Mouse (Mus musculus): Measurements from ENCODE around the gene Atxn2l.

The Atxn2l gene

DNA sequence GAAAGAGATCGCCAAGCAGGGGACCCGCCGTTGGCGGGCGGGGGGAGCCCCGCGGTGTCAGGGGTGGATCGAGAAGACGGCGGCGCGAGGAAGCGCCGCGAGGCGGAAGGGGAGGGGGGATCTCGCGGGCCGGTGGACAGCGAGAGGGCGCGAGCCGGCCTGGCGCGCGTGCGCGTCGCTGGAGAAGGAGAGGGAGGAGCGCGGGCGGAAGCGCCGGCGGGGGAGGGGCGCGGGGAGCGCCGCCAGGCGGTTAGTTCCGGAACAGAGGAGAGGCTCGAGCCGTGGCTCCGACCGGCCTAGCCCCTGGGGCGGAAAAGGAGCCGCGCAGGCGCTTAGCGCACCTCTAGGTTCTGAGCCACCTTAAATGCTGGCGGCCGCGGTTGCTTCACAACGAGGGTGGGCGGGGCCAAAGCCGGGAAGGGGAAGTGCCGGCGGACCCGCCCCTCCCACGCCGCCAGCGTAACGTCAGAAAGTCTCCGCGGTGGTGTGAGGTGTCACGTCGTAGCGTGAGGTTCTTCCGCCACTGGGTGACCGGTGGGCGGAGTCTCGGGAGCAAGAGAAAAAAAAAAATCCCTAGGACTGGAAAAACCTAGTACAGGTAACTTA, at the start of gene Atxn2l:
Gene Atxn2l, minus strand, starts transcription at position 165 of the 606 bp plus-strand sequence.
- peak; percentile 100 for DNase-seq

DNA sequence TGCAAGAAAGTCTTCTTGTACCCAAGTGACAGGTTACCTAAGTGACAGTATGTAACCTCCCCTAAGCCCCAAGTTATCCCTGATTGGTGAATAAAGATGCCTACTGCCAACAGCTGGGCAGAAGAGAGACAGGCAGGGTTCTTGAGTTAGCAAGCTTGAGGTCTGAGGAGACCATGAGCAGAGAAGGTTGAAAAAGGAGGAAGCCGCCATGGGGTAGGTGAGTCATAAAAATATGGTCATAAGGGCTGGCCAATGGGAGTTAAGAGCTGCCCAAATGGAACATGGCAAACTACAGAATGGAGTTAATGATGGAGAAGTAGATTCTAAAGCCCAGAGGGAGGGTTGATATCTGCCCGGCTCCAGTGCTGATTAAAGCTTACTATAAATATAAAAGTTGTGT, 42.4 kb upstream of the Atxn2l start:
- DNase-seq = no peak

DNA sequence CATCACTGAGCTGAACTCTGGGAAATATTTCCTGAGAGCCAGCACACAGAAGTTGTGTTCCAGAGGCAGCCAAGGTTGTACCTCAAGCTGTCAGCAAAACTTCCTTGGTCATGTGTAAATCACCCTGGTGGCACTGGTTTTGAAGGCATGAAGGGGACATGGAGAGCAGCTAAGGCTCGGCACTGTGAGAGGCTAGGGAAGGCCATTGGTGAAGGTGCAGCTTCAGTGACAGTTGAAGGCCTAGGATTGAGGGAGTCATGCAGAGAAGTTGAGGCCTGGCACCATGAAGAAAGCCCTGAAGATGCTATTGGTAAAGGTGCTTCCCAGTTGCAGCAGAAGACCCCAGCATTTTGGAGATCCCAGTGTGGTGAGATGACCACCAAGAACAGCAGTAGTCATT, 38.4 kb upstream of the Atxn2l start:
- DNase-seq = no peak

DNA sequence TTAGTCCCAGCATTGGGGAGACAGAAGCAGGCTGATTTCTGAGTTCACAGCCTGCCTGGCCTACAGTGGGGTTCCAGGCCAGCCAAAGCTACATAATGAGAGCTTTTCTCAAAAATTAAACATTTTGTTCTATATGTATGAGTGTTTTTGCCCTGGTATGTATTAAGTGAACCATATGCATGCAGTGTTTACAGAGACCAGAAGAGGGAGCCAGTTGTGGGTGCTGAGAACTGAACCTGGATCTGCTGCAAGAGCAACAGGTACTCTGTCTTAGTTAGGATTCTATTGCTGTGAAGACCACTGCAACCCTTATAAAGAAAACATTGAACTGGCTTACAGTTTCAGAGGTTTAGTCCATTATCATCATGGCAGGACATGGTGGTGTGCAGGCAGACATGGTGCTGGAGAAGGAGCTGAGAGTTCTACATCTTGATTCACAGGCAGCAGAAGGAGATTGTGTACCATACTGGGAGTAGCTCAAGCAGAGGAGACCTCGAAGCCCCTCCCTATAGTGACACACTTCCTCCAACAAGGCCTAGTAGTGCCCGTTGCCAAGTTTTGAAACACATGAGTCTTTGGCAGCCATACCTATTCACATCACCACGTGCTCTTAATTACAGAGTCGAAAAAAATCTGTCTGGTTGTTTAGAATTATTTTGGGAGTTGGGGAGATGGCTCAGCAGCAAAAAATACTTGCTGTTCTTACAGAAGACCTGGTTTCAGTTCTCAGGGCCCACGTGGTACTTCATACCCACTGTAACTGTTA, 34.8 kb upstream of the Atxn2l start:
- DNase-seq = peak; percentile 29

DNA sequence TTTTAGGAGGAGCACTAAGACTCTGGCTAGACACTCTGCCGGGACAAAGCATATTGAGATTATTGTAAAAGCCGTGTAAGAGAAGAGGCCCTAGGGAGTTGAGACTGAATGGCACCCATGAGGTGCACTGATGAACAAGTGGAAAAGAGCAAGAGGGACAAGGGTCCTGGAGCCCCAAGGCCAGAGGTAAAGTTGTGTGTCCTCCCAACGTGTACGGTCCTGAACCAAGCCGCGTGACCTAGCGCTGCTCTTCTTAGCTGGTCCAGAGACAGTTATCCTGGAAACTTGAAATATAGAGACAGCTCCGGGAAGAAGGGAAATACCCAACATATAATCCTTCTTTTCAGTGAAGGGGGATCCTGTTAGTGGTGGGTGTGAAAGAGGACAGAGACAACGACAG, 33.2 kb upstream of the Atxn2l start:
- no peak for DNase-seq

DNA sequence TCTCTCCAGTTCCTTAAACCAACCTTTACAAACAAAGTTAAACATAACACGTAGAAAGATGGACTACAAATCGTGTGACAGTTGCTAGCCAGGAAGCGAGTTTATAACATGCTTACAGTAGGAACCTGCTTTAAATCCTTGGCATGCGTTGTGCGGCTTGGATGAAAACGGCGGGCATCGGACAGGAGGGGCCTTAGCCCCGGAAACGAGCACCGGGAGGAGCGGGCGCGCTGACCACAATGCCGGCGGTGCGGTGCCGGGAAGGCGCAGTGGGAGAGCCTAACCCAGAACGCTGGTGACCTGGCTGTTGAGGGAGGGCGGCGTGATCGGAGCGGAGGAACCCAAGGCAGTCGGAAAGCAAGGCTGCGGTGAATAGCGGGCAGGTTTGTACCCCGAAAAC, 32.5 kb upstream of the Atxn2l start:
- DNase-seq = peak; percentile 18

DNA sequence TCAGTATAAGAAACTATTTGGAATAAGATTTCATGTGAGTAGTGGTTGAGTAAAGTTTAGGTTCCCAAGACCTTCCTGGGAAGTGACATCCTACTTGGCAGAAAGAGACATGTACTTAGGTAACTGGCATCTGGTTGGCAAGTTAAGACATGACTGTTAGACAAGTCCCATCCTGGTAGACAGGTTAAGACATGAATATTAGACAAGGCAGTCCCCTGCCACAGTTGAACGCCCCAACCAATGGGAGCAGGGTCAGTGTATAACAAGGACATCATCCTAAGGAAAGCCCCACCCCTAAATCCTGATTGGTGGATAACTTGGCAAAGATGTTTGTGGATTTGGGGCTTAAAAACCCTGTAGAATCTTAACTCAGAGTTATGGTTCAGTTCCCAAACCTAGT, 30.2 kb upstream of the Atxn2l start:
- DNase-seq = no peak

DNA sequence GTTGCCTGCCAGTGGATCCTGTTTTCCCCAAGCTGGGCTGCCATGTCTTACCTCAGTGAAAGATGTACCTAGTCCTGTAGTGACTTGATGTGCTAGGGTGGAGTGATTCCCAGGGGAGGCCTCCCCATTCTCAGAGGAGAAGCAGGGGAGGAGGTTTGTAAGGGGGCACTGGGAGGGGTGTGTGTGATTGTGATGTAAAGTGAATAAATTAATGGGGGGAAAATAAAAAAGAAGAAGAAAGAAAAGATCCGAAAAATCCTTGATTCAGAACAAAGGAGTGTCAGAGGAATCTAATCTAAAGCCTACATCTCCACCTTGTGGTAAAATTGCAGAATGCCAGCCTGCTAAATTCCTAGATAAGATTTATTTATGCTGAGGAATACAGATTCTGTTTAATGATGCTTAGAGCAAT, 24.9 kb upstream of the Atxn2l start:
- peak; percentile 60 for DNase-seq

DNA sequence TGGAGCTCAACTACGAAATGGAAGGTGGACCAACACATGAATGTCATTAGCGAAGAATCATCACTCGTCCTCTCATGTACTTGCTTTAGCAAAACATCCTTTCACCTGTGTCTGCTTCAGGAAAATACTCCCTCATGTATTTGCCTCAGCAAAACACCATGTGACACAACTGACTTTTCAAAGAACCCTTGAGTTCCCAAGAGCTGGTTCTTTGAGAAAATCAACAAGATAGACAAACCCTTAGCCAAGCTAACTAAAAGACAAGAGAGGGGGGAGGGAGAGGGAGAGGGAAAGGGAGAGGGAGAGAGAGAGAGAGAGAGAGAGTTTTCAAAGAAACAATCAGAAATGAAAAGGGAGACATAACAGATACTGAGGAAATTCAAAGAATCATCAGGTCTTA, 20.1 kb upstream of the Atxn2l start:
- no peak for DNase-seq

DNA sequence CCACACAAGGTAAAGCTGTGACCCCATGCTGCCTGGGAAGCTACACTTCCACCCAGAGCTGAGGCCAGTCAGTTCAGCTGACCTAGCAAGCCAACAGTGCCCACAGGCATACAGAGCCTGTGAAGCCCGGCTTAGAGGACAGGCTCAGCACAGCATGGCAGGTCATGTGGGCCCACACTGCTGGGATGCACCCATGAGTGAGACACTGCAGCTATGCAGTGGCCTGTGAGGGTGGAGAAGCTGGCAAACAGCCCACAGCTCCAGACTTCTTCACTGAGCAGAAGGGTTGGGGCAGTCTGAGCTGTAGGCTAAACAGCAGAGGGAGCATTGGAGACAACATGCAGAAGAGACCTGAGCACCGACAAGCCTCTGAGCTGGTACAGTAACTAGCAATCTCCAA, 16.3 kb upstream of the Atxn2l start:
- peak; percentile 57 for DNase-seq

DNA sequence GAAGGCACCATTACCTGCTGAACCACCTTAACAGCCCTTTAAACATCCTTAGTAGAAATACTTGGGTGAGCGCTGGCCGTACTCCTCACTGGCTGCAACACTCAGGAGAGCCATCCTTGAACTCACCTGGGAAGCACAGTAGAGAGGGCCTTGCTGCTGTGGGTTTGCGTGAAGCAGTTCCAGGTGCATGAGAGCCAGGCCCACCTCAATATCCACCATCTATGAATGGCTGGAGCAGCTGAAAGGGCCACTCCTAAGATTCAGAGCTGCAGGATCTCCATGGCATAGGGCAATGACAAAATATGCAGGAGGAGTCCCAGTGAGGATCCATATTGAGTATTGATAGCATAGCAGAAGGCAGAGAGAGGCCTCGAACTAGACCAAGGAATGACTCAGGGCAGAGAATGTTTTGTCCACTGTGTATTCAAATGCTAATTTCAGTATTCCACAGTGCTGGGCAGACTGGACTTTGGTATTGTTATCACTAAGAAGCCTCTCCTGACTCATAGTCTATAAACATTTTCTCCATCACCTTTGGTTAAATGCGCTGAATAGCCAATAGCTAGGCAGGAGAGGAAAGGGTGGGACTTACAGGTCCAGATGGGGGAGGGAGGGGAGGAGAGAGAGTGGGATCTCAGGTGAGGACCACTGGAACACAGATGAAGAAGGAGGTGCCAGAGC, 15.2 kb upstream of the Atxn2l start:
- no peak for DNase-seq

DNA sequence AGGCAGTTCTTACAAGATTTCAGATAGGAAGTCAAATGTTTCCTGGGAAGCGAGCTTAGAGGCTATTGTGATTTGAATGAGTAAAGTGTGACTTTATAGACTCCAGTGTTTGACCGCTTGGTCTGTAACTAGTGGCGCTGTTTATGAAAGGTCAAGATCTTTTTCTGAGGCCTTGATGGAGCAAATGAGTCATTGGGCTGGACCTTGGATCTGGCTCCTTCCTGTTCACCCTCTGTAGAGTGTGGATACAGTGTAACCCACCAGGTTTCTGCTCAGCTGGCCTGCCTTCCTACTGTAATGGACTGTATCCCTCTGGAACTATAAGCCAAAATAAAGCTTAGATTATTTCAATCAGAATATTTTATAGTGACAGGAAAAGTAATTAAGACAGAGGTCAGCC, 8.1 kb upstream of the Atxn2l start:
- no peak for DNase-seq

DNA sequence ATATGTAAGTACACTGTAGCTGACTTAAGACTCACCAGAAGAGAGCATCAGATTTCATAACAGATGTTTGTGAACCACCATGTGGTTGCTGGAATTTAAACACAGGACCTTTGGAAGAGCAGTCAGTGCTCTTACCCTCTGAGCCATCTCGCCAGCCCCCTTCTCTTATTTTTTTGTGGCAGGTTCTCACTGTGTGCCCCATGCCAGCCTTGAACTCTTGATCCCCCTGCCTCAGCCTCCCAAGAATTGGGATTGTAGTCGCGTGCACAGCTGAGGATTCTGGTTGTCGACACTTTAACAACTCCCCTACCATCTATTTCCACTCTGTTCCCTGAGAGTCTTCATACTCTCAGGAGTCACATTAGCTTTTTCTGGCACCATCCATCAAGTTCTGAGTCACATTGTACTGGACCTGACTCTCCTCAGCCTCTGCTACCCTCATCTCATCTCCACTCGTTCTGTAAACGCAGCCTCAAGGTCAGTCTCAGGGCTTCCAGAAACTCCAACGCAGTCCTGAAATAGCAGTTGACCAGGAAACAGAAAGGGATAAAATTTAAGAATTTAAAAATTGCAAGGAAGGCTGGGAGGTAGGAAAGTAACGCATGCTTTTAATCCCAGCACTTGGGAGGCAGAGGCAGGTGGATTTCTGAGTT, 4.0 kb upstream of the Atxn2l start:
- DNase-seq = no peak

DNA sequence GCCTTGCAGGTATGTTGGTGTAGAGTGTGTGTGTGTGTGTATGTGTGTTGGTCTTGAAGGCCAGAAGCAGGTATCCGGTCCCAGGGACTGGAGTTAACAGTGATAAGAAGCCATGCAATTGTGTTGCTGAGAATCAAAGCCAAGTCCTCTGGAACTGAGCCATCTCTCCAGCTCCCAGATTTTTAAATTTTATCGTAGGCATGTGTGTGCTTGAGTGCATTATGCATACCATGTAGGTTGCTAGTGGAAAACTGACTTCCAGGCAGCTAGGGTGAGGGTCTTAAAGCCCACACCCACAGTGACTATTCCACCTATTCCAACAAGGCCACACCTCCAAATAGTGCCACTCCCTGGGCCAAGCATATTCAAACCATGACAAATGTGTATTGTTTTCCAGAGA, 1.7 kb upstream of the Atxn2l start:
- DNase-seq = no peak

DNA sequence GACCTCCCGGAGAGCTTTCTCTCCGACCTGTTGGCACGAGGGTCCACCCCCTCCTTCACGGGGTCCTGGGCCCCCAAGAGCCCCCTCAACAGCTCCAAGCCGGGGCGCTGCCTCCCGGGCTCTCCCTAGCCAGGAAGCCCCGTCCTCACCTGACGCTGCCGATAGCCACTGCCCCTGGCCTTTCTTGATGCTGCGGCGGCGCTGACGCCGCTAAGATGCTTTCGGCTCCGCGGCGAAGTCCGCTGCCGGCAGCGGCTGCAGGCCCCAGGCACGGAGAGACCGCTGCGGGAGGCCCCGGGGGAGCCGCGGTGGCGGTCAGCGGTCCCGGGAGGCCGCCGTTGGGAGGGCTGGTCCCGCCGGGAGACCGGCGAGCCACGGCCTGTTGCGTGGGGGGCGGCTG, 486 bp downstream of the Atxn2l start:
- DNase-seq = no peak

DNA sequence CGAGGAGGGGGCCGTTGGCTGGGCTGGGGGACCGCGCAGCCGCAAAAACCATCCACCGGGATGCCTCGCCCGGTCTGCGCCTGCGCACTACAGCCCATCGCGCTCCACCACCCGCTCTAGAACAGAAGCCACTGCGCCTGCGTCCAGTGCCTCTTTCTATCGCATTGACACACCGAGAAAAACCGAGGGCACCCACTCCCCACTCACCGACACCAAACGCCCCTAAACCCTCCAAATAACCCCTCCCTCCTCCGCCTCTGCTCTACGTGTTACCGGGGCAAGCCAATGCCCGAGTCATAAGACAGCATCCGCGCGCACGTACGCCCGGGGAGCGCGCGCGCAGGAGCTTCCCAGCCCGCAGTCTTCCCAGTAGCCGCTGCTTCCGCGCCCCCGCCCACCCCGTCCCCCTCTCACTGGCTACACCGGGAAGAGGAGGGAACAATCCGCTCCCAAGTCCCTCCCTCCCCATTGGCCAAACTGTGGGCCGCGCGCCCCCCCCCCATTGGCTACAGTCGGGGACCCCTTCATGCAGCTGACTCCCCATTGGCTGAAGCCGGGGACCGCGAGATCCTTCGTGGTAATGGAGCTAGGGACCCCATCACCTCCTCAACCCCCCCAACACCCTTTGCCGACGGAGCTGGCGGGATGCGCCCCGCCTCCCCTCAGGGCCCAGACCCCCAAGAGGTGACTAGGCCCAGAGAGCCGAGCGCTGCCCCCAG, 1.1 kb downstream of the Atxn2l start:
- peak; percentile 95 for DNase-seq

DNA sequence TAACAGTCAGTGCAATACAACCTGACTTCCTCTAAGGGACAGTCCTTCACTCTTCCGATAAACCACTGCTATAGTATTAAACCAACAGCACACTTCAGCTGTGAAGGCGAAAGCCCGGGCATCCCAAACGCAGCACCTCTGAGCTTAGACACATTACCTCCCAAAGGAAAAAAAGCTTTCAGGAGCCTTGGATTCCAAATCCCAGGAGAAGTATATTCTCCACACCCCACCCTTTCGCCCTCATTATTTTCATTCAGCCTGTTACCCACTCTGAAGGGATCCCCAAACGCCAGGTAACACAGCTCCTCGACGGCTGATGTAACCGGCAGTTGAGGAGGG, 1.6 kb downstream of the Atxn2l start:
- no peak for DNase-seq

DNA sequence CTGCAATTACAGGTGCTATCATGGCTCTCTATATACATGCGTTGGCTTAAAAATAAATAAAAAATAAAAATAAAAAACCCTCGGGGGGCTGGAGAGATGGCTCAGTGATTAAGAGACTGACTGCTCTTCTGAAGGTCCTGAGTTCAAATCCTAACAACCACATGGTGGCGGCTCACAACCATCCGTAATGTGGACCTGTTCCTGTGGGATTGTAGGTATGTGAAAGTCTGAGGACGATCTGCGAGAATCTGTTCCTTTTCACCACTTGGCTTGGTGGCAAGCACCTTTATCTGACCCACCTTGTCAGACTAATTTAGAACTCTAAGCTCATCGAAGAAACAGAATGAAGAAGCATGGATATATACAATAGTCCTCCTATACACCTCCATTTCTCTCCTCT, 3.8 kb downstream of the Atxn2l start:
- DNase-seq = no peak

DNA sequence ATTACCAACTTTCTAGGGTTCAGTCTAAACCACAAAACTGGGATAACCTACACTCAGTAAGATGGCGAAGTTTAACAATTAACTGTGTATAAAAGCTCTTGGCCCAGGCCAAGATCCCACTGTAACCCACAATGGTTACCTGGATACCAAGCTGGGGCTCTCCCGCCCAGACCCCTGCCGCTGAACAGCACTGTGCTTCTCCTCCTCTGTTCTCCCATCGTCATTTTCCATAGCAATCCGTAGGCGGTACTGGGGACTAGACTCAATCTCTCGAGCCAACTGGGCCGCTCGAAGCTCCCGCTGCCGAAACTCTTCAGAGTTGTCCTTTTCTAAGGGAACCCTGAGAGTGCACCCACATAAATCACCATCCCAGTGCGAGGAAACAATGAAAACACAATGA, 5.3 kb downstream of the Atxn2l start:
- DNase-seq = no peak

DNA sequence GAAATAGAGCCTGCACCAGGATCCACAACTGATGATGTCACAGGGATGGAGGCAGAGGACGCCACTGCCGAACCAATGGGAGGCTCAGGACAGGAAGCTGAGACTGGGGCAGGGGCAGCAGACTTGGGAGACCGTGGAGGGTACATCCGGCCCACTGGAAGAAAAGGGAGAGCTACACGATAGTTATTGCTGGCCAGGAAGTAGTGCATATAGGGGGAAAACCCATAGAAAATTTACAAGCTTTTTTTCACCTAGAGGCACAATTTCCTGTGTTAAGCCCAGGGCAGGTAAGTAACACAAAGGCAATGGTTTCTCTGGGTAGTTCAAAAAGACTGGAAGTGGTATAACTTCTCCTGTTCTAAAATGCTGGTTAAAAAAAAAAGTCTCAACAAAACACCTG, 6.8 kb downstream of the Atxn2l start:
- DNase-seq = no peak

DNA sequence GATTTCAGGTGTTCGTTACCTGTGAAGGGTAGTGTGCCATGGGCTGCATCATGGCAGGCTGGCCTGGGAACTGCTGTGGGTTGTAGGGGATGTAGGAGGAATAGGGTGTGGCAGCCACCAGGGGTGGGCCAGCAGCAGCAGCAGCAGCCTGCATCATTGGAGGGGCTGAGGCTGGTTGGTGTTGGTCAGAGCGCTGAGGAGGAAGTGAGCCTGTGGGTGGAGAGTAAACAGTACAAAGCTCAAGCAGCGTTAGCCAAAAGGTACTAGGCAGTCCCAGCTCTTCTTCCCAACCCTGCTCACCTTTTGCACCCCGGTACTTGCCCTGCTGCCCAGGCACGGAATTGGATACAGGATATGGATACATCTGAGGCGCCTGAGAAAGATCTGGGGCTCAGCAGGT, 9.1 kb downstream of the Atxn2l start:
- no peak for DNase-seq

DNA sequence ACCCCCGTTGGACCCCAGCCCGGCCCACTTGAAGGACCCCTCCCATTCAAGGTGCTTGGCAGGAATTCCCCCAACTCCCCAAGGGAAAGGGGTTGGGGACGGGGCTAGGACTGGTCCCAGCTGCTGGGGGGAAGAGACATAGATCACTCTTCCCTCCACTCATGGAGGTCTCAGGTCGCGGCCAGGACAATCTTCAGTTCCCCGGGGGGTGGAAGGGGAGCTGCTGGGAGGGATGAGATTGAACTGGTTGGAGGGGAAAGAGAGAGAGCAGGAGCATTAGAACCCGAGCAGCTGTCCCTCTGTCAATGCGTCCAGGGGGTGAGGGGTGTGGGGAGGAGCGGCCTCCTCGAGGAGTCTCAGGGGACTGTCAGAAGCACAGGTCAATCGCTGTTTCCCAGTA, 11.3 kb downstream of the Atxn2l start:
- peak; percentile 28 for DNase-seq

DNA sequence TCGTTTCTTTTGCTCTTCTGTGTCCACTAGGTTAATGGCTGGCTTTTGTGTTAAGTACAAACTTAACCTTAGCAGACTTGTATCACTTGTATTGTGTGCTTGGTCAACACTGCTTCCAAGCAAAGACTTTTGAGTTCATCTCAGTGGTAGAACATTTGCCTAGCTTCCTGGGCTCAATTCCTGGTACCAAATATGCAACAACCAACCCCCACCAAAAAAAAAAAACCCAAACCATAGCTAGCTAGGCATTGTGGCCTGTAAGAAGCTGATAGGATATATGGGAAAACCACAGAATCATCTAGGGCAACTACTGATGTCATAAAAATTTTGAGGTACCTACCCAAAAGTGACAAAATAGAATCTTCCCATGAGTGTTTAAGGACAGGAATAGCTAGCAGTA, 12.2 kb downstream of the Atxn2l start:
- no peak for DNase-seq

Measured in kidney, postnatal 14 days (tissue).